8 mouse cellular contexts compared by ENCODE assay signal in genomic region chr11:73039102-73039799, GRCm38 (mm10). TPM values are rescaled to one million over a fixed set of nuclear protein-coding genes. Genes with fewer than 3 reads are reported as not detected.
DNase-seq lines count a peak whose midpoint lies in the region; ATAC-seq and TF ChIP-seq lines count a peak whose summit lies in the region.

No protein-coding gene starts in this region.

- H3K36me3 ChIP-seq in heart, embryonic 12.5 days: no peaks in the 10 kb centered on the region
- peaks cover 17% of the 10 kb centered on the region; the same call in 1 of the 2 replicates for H3K36me3 ChIP-seq in forebrain, embryonic 13.5 days (ENCODE audit: poor library complexity, severe bottlenecking)
- peaks cover 4% of the 10 kb centered on the region; the same call in 1 of the 2 replicates for H3K36me3 ChIP-seq in midbrain, embryonic 12.5 days
- peaks cover 5% of the 10 kb centered on the region; the same call in 1 of the 2 replicates for H3K36me3 ChIP-seq in stomach, postnatal 0 days (ENCODE audit: control insufficient read depth, insufficient read depth, low read length)

- H3K4me3 ChIP-seq in heart, embryonic 12.5 days: no peak overlapping the region
- H3K4me3 ChIP-seq in forebrain, embryonic 13.5 days: no peak overlapping the region
- no peak overlapping the region for H3K4me3 ChIP-seq in layer of hippocampus, adult 2 months
- H3K4me3 ChIP-seq in midbrain, embryonic 12.5 days: no peak overlapping the region
- no peak overlapping the region for H3K4me3 ChIP-seq in stomach, postnatal 0 days (ENCODE audit: low read depth, low read length)

- H3K4me1 ChIP-seq in heart, embryonic 12.5 days (replicated peaks): peaks cover 18% of the 10 kb centered on the region
- no peaks in the 10 kb centered on the region for H3K4me1 ChIP-seq in forebrain, embryonic 13.5 days
- 0 out of 2 replicates have a peak, but pooled peaks cover 6% of the 10 kb centered on the region for H3K4me1 ChIP-seq in midbrain, embryonic 12.5 days
- no peaks in the 10 kb centered on the region for H3K4me1 ChIP-seq in stomach, postnatal 0 days (replicated peaks; ENCODE audit: control insufficient read depth, insufficient read depth)

- peak; percentile 39 to 77 for DNase-seq in heart, adult 18-20 months
- peak; percentile 74 for DNase-seq in A20 (ENCODE audit: low read depth, low spot score)
- peak; percentile 50 for DNase-seq in adrenal gland, postnatal 25 days
- DNase-seq in layer of hippocampus, adult 2 months (ENCODE audit: low spot score in 2 of 2): peak in 1 of 2 experiments; percentile 59
- peak; percentile 60 for DNase-seq in stomach, postnatal 0 days (ENCODE audit: low spot score)

- no peak overlapping the region for H3K9ac ChIP-seq in heart, embryonic 12.5 days
- peak overlapping the region; percentile 26; the same call in 1 of the 2 replicates for H3K9ac ChIP-seq in forebrain, embryonic 13.5 days
- no peak overlapping the region for H3K9ac ChIP-seq in midbrain, embryonic 12.5 days (replicated peaks)
- H3K9ac ChIP-seq in stomach, postnatal 0 days (ENCODE audit: low read length): no peak overlapping the region

- TF ChIP-seq CTCF in layer of hippocampus, adult 2 months (conservative IDR thresholded peaks at IDR 0.05): peak; percentile 89
- TF ChIP-seq CTCF in stomach, postnatal 0 days (IDR thresholded peaks at IDR 0.05; ENCODE audit: low read depth): peak; percentile 95

- no peak overlapping the region for H3K27ac ChIP-seq in heart, embryonic 12.5 days (ENCODE audit: poor library complexity, severe bottlenecking)
- H3K27ac ChIP-seq in forebrain, embryonic 13.5 days: no peak overlapping the region
- H3K27ac ChIP-seq in layer of hippocampus, adult 2 months: peak overlapping the region; percentile 12; the same call in 1 of the 2 replicates
- H3K27ac ChIP-seq in midbrain, embryonic 12.5 days (replicated peaks): no peak overlapping the region
- H3K27ac ChIP-seq in stomach, postnatal 0 days (replicated peaks): no peak overlapping the region

- TF ChIP-seq EP300 in stomach, postnatal 0 days (optimal IDR thresholded peaks at IDR 0.05): no peak

- no peaks in the 10 kb centered on the region for H3K27me3 ChIP-seq in heart, embryonic 12.5 days (replicated peaks)
- H3K27me3 ChIP-seq in forebrain, embryonic 13.5 days: no peaks in the 10 kb centered on the region
- H3K27me3 ChIP-seq in midbrain, embryonic 12.5 days: no peaks in the 10 kb centered on the region
- H3K27me3 ChIP-seq in stomach, postnatal 0 days (ENCODE audit: control insufficient read depth, insufficient read depth, low read length): no peaks in the 10 kb centered on the region

- no peaks in the 10 kb centered on the region for H3K9me3 ChIP-seq in heart, embryonic 12.5 days (replicated peaks)
- H3K9me3 ChIP-seq in forebrain, embryonic 13.5 days (replicated peaks): no peaks in the 10 kb centered on the region
- no peaks in the 10 kb centered on the region for H3K9me3 ChIP-seq in midbrain, embryonic 12.5 days
- H3K9me3 ChIP-seq in stomach, postnatal 0 days (ENCODE audit: control insufficient read depth, low read length): no peaks in the 10 kb centered on the region

- 56% methylated on average over 9 of the region's 9 CpGs for whole genome bisulfite sequencing in heart, embryonic 12.5 days
- whole genome bisulfite sequencing in forebrain, embryonic 13.5 days: 58% methylated on average over 9 of the region's 9 CpGs
- WGBS in midbrain, embryonic 12.5 days: 64% methylated on average over 9 of the region's 9 CpGs
- WGBS in stomach, postnatal 0 days: 59% methylated on average over 9 of the region's 9 CpGs

- no peak for ATAC-seq in heart, embryonic 12.5 days (ENCODE audit: insufficient number of reproducible peaks, low FRiP score)
- peak; percentile 91 for ATAC-seq in forebrain, embryonic 13.5 days
- peak; percentile 39; the same call in 1 of the 2 replicates for ATAC-seq in midbrain, embryonic 12.5 days (ENCODE audit: low FRiP score, low read depth)
- ATAC-seq in stomach, postnatal 0 days (ENCODE audit: low FRiP score, low TSS enrichment): peak; percentile 66; the same call in 1 of the 2 replicates

- H3K4me2 ChIP-seq in heart, embryonic 12.5 days: no peak overlapping the region
- no peak overlapping the region for H3K4me2 ChIP-seq in forebrain, embryonic 13.5 days
- no peak overlapping the region for H3K4me2 ChIP-seq in midbrain, embryonic 12.5 days (replicated peaks)
- H3K4me2 ChIP-seq in stomach, postnatal 0 days (replicated peaks; ENCODE audit: low read depth): no peak overlapping the region

RNA-seq across cellular contexts. Expression of gene Ncbp3, which starts 8.3 kb away (rescaled TPM):
- 1 to 10 TPM; 5.6 to 6.2 TPM for total RNA-seq in heart, adult 18-20 months (2021)
- polyA plus RNA-seq in heart, embryonic 12.5 days (2016; fragmentation: Nextera tagmentation; extraction: Ambion mirVana): 10.9 and 11.0 TPM in 2 replicates
- total RNA-seq in adrenal gland, postnatal 25 days (2021): 10.8 and 15.1 TPM in 2 replicates
- 12.8 and 13.4 TPM in 2 replicates for polyA plus RNA-seq in forebrain, embryonic 13.5 days (2015; fragmentation: Nextera tagmentation; extraction: Ambion mirVana)
- total RNA-seq in layer of hippocampus, adult 2 months (2021): 10 to 100 TPM; 10.6 to 11.8 TPM
- 14.6 and 15.3 TPM in 2 replicates for polyA plus RNA-seq in midbrain, embryonic 12.5 days (2016; fragmentation: Nextera tagmentation; extraction: Ambion mirVana)
- polyA plus RNA-seq in stomach, postnatal 0 days (2015; fragmentation: Nextera tagmentation; extraction: Ambion mirVana): 4.9 TPM in 2 replicates

RNA-seq across cellular contexts. Expression of gene Camkk1, which starts 20.4 kb away (rescaled TPM):
- under 1 TPM; 0.90 to 0.92 TPM for total RNA-seq in heart, adult 18-20 months (2021)
- polyA plus RNA-seq in heart, embryonic 12.5 days (2016; fragmentation: Nextera tagmentation; extraction: Ambion mirVana): 2.0 and 2.2 TPM in 2 replicates
- 2.6 and 3.1 TPM in 2 replicates for total RNA-seq in adrenal gland, postnatal 25 days (2021)
- 10.3 and 11.8 TPM in 2 replicates for polyA plus RNA-seq in forebrain, embryonic 13.5 days (2015; fragmentation: Nextera tagmentation; extraction: Ambion mirVana)
- total RNA-seq in layer of hippocampus, adult 2 months (2021): 100 to 1,000 TPM; 173 to 177 TPM
- polyA plus RNA-seq in midbrain, embryonic 12.5 days (2016; fragmentation: Nextera tagmentation; extraction: Ambion mirVana): 10.2 and 11.6 TPM in 2 replicates
- polyA plus RNA-seq in stomach, postnatal 0 days (2015; fragmentation: Nextera tagmentation; extraction: Ambion mirVana): 6.7 and 7.1 TPM in 2 replicates

RNA-seq across cellular contexts. Expression of gene P2rx1, which starts 40.3 kb away (rescaled TPM):
- under 1 TPM; 0.25 to 0.28 TPM for total RNA-seq in heart, adult 18-20 months (2021)
- 2.2 and 2.7 TPM in 2 replicates for polyA plus RNA-seq in heart, embryonic 12.5 days (2016; fragmentation: Nextera tagmentation; extraction: Ambion mirVana)
- 0.15 TPM in 1 of 2 replicates, not detected in the other for total RNA-seq in adrenal gland, postnatal 25 days (2021)
- 0.25 and 0.46 TPM in 2 replicates for polyA plus RNA-seq in forebrain, embryonic 13.5 days (2015; fragmentation: Nextera tagmentation; extraction: Ambion mirVana)
- total RNA-seq in layer of hippocampus, adult 2 months (2021): under 1 TPM; 0.15 to 0.44 TPM
- polyA plus RNA-seq in midbrain, embryonic 12.5 days (2016; fragmentation: Nextera tagmentation; extraction: Ambion mirVana): 0.64 and 0.88 TPM in 2 replicates
- polyA plus RNA-seq in stomach, postnatal 0 days (2015; fragmentation: Nextera tagmentation; extraction: Ambion mirVana): 0.97 and 0.98 TPM in 2 replicates

RNA-seq across cellular contexts. Expression of gene Itgae, which starts 51.1 kb away (rescaled TPM):
- total RNA-seq in heart, adult 18-20 months (2021): under 1 TPM; 0.10 to 0.41 TPM
- 0.17 and 0.19 TPM in 2 replicates for polyA plus RNA-seq in heart, embryonic 12.5 days (2016; fragmentation: Nextera tagmentation; extraction: Ambion mirVana)
- 0.30 and 0.33 TPM in 2 replicates for total RNA-seq in adrenal gland, postnatal 25 days (2021)
- polyA plus RNA-seq in forebrain, embryonic 13.5 days (2015; fragmentation: Nextera tagmentation; extraction: Ambion mirVana): 0.27 and 0.29 TPM in 2 replicates
- under 1 TPM; 0.15 to 0.20 TPM for total RNA-seq in layer of hippocampus, adult 2 months (2021)
- polyA plus RNA-seq in midbrain, embryonic 12.5 days (2016; fragmentation: Nextera tagmentation; extraction: Ambion mirVana): 0.39 and 0.42 TPM in 2 replicates
- polyA plus RNA-seq in stomach, postnatal 0 days (2015; fragmentation: Nextera tagmentation; extraction: Ambion mirVana): 0.13 and 0.15 TPM in 2 replicates
